Mouse (Mus musculus) T-helper 1 cell (primary cell): ENCODE measurements around the gene Tk1.

Experiments used
- in situ Hi-C: fragments of 300-600 bp; cut with MboI, MseI; formaldehyde crosslinking; loops from one replicate; pipeline ENCODE4 v1.15.1; 2025; ENCODE audit warnings: high pct_unique_total_duplicates

The Tk1 gene

DNA sequence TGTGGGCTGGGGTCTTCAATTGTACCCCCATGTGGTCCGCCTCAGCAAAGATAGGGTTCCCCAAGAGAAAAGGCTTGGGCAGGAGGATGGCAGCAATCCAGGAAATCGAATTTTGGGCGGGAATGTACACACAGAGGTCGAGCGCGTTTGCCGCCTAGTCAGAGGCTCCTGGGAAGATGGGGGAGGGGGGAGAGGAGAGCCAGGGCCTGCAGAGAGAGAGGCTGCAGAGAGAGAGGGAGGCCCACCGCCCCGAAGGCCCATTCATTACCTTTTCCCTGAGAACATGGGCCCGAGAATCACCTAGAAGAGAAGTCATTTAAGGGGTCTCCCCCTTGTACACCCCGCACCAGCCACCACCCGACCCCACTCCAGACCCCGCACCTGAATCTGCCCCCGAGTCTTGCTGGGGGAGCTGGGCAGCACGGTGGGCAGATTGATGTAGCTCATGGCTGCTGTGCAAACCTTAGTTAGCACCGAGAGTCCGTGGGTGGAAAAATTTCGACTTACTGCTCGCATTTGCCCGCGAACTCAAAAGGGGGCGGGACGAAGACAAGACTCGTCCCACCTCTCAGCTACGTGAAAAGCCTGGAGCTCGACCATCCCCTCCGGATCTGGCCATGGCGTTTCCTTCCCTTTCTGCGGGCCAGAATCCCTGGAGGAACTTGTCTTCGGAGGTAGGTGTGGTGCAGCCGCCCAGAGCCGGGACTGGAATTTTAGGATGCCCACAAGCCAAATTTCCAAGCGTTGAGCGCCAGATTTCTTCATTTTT is at the start of gene Tk1, which contains the start of gene Afmid:
Gene Tk1, minus strand, starts transcription at position 760 of the 769 bp plus-strand sequence.
Gene Afmid, plus strand, starts transcription at position 592 of the 769 bp plus-strand sequence.
- in situ Hi-C loops = no loop called here

DNA sequence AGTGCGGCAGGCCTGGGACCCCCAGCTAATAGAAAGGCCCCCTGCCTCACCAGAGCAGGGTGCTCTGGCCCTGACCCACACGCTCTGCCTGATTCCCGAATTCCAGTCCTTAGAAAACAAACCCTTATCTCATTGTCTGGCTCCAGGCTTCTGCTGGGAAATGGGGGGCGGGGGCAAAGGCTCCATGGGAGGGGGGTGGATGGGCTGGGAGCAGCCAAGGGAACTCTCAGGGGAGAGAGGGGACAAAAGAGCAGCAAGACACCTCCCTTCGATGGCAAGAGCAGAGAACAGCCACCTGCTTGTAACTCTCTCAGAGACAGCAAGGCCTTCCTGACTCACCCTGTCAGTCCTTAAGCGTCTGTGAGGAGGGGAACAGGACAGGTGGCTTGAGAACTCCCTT is 49.8 kb upstream of the Tk1 start:
- in situ Hi-C loops = no loop called here

DNA sequence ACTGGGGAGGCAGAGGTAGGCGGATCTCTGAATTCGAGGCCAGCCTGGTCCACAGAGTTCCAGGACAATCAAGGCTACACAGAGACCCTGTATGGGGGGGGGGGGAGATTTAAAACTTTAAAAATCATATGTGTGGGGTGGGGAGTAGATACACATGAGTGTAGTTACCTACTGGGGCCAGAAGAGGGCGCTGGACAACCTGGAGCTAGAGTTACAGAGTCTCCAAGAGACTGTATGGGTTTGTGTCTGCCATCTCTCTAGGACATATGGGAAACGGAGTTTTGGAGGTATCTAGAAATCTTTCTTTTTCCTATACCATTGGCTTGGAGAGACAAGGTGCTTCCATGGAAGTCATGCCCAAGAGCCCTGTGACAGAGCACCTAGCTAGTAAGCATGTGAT is 48.5 kb upstream of the Tk1 start:
- in situ Hi-C loops = loop anchor here (5.0 kb wide), 2 partner anchors 93 to 208 kb away; no protein-coding TSS in a partner anchor

DNA sequence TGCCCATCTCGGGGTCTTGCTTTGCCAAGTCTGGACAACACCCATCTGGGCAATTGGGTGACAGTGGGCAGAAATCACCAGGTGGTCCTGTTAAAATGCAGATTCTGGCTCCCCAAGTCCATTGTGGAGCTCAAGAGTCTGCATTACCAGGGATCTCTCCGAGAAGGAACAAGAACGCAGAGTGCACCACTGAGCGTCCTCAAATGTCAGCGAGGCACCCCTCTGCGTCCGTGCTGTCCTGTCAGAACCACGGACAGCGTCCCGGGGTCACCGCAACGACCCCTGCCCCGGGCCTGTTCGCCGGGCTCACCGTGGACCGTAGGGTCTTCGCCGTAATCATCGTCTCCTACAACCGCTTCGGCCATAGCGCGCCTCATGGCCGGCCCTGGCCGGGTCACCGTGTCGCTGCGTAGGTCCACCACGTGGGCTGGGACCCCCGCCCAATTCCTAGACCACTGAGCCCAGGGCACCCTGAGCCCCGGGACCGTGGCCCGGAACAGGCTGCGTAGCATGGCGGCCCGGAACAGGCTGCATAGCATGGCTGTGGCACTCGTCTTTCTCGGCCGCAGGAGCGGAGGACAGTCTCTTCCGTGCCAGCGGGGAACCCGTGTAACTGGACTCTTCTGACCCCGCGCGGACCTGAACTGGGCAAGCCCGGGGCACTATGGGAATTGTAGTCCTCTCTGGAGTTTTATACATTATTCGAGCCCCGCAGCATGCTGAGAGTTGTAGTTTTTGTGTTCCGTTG is 47.1 kb upstream of the Tk1 start, which contains the start of gene Tha1:
Gene Tha1, minus strand, starts transcription at position 621 of the 748 bp plus-strand sequence.
- in situ Hi-C loops = loop anchor here (5.0 kb wide), 2 partner anchors 94 to 209 kb away; no protein-coding TSS in a partner anchor

DNA sequence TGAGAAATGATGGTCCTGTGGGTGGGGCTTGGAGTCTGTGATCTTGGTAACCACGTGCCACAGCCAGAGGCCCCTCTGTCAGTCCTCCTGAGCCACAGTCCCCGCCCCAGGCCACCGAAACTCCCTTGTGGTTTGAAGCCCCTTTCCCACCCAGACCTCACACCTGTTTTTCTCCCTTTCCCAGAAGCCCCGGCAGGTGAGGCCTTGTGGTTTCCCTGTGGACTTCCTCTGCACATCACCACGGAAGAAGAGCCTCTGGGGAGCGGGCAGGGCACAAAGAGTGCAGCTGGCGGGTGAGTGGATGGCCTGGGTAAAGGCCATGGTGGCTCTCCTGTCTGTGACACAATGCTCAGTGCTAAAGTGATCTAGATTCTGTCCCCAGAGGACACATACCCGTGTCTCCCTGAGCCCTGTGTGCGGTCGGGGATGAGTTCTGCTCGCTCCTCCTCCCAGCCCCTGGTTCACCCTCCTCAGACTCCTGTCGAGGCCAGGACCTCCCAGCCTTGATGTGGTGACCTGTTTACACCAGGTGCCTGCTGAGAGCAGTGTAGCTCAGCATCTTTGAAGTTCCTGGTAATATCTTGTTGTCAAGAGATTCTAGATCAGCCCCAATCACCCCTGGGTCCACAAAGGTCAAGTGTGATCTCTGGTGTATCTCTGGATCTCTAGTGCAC is 46.2 kb upstream of the Tk1 start:
- in situ Hi-C loops = loop anchor here (5.0 kb wide), 2 partner anchors 95 to 210 kb away; no protein-coding TSS in a partner anchor

DNA sequence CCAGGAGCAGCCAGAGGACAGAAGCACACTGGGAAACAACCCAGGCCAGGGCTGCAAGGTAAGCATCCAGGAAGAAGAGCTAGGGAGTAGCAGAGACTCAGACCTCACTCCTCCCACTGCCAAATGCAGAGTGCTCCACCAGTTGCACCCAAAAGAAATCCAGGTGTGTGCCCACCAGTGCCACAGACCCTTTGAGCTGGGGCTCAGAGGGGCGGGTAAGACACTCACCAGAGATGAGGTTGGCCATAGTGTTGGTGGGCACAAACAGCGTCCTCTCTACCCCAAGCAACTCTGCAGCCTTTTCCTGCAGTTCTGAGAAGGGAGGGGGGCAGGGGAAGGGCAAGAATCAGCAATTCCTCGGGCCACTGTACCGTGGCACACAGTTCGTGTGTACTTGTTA is 45.5 kb upstream of the Tk1 start:
- in situ Hi-C loops = loop anchor here (5.0 kb wide), 2 partner anchors 96 to 211 kb away; no protein-coding TSS in a partner anchor

DNA sequence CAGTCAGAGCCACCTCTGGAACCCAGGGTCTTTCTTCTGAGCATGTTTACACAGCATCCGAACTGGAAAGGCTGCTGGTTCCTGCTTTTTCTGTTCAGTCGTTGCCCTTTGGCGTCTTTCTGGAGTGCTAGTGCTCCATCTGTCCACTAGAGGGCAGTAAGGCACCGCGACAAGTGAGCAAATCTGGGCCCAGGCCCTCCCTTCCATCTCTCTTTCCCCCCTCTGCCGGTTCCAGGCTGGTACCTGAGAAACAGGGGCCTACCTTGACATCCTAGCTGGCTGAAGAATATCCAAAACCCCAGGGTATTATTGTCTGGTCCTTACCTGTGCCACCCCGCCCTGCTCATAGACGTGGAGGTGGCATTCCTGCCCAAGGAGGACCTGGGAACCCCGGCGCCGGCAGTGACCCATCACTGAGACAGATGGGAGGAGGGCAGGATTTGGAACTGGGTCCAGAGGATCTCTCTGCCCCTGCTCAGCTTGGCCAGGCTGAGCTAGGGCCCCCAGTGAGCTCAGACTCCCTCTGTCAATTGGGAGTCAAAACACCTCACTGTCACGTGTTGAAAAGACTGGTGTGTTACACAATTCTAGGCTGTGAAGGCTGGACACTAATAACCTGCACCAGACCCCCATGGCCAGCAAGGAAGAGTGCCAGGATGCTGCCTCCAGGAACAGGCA is 44.9 kb upstream of the Tk1 start:
- in situ Hi-C loops = loop anchor here (5.0 kb wide), 2 partner anchors 96 to 211 kb away; no protein-coding TSS in a partner anchor

DNA sequence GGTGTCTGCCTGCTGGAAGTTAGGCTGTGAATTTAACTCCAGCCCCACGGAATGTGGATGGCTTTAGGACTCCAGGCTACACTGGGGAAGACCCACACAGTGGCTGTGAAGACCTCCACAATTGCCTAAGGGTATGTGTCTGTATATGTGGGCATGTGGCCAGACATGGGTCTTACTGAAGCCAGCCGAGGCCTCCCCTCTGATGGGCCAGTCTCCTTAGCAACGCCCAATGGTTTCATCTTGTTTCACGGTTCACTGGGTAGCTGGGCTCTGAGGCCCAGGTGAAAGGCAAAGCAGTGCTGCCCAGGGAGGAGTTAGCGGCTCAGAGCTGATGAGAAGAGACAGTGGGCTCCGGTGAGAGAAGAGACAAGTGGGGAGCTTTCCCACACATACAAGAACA is 40.1 kb upstream of the Tk1 start:
- in situ Hi-C loops = loop anchor here (5.0 kb wide), 2 partner anchors 51 to 156 kb away; no protein-coding TSS in a partner anchor

DNA sequence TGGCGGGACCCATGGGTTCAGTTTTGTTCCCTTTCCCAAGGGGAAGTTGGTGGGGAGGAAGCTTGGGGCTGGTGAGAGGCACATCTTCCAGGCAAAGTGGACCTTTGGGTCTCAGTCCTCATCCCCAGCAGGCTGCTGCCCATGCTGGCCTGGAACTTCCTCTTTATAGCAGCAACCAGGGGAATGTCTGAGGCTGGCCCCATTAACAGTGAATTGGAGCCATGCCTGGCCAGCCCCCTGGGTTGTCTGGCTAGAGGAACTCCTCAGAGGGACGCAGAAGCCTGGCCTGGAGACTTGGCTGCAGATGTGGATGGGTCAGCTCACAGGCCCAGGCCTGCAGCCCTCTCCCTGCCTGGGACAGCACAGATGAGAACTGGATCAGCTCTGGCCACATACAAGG is 38.9 kb upstream of the Tk1 start:
- in situ Hi-C loops = loop anchor here (5.0 kb wide), 2 partner anchors 52 to 157 kb away; no protein-coding TSS in a partner anchor

DNA sequence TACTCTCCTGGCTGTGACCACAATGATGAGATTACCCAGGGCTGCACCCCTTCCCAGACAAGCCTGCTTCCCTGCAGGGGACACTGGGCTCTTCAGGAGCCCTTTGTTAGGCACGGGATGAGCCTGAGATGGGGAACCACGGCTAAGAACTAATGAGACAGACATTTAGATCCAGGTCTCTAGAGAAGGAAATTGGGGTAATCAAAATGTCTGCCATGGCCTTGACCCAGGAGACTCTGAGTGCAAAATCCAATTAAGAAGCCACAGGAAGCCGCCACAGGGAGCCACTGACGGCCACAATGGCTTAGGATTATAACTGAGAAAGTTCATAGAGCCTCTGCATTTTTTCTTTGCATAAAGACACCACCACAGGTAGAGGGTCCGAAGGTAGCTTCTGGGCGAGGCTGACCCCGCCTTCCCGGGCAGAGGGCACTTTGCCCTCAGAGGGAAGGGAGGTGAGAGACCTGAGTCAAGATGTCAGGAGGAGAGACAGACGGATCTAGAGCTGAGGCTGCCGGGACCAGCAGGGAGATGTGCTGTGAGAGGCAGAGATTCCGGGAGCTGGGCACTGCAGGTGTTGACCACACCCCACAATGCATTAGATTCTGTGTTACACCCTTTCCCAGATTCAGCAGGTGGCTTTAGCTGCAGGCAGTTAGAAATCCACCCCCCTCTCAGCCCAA is 37.4 kb upstream of the Tk1 start:
- in situ Hi-C loops = no loop called here

DNA sequence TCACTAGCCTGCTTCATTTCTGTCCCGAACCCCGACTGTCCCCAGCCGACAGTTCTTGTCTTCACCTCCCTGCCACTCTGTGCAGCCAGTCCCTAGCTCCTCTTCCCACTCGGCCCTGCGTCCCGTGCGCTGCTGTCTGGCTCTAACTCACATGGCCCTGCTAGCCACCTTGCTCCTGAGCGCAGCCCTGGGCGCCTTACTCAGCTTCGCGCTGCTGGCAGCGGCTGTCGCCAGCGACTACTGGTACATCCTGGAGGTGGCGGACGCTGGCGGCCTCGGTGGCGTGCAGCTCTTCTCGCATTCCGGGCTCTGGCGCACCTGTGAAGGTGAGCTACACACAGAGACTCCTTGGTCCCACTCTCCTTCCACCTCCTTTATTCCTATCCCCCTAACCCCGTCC is 34.7 kb upstream of the Tk1 start, which contains the start of gene Tmem235:
Gene Tmem235, plus strand, starts transcription at position 152 of the 400 bp plus-strand sequence.
- in situ Hi-C loops = no loop called here

DNA sequence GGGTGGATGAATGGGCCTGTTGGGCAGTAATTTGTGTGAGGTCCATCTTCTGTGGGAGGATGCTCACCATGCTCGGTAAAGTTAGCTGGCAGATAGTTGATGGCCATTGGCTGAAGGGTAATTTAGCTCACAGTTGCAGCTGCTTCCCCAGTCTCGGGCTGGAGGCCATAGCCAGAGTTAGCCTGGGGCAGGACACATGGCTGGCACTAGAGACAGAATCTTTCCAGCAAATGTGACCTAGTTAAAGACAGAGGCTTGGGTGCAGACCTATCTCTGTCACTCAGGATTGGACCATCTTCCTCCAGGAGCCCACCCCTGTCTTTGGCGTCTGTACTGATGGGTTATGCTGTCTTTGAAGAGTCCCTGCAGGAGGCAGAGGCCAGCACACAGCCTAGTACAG is 32.5 kb upstream of the Tk1 start:
- in situ Hi-C loops = no loop called here

DNA sequence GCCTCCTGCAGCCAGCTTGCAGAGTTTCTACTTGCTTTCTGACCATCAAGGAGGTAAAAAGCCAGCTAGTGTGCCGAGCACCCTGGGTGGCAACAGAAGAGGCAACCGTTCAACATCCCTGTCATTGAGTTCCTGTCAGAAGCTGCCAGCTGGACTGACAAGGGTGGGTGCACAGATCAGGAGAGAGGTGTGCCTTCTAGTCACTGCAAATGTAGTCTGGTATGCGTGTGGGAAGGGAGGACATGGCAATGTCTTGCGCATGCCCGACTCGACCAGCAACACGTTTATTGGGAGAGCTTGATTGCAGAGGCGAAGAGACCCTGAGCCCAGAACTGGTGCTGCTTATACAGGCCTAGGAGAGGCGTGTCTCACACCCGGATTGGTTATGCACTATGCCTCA is 31.6 kb upstream of the Tk1 start:
- in situ Hi-C loops = no loop called here

DNA sequence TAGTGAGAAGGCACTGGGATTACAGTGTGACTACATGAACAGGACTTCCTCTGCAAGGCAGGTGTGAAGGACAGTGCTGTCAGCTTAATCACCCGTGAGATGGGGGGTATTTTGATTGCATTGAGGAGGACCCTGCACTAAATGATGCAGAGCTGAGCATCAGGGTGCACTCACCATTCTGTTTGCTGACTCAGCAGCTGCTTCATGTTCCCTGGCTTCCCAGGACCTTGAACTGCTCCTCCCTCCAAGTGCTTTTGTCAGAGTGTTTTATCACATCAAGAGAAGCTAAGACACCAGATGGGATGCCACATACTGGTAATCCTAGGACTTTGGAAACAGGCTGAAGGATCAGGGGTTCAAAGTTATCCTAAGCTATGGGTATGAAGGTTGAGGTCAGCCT is 30.1 kb upstream of the Tk1 start:
- in situ Hi-C loops = no loop called here

DNA sequence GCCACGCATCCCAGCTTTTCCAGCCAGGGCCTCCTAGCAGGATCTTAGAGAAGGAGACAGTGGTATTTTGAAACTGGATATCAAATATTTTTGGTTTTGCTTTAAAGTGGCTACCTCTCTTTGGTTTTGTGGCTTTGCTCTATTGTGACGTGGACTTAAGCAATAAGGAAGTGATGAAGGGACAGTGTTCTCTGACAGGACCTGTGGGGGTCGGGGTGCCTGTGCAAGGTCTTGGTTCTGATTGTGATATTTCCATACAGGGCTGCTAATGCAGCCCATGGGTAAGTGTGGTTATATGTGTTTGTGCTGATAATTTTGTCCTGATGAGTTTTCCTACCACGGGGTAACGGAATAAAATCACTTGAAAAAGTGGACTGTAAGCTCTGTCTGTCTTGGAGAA is 29.5 kb upstream of the Tk1 start:
- in situ Hi-C loops = no loop called here

DNA sequence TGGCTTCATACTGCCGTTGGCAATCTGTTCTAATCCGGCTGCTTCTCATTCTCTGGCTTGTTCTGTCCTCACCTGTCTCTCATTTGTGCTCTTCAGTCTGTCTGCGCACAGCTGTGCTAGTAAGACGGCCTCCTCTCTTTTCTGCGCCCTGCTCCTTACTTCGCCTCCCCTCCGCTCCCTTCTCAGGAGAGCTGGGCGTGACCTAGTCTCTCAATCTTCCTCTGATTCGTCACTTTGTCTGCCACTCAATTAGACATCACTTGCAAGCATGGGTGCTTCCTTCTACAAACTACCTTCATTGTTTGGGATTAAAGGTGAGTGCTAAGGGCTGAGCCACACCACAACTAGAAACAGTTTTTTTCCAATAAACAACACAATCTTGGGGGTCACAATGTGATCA is 28.3 kb upstream of the Tk1 start:
- in situ Hi-C loops = no loop called here

DNA sequence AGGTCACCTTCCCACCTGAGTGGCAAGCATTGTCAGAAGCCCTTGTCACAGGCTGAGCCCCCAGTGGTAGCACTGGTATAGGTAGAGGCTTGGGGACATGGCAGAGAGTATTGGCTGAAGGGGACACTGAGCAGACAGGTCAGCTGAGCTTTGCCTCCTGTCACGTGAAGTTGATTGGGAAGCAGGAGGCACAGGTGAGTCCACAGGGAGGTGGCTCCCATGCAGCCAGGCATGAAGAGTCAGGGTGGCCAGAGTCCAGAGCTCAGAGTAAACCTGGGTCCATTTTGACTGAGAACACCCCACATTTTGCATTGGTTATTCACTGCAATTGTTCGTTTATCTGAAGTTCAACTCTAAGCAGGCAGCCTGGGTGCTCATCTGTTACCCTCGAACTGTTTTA is 27.0 kb upstream of the Tk1 start:
- in situ Hi-C loops = no loop called here

DNA sequence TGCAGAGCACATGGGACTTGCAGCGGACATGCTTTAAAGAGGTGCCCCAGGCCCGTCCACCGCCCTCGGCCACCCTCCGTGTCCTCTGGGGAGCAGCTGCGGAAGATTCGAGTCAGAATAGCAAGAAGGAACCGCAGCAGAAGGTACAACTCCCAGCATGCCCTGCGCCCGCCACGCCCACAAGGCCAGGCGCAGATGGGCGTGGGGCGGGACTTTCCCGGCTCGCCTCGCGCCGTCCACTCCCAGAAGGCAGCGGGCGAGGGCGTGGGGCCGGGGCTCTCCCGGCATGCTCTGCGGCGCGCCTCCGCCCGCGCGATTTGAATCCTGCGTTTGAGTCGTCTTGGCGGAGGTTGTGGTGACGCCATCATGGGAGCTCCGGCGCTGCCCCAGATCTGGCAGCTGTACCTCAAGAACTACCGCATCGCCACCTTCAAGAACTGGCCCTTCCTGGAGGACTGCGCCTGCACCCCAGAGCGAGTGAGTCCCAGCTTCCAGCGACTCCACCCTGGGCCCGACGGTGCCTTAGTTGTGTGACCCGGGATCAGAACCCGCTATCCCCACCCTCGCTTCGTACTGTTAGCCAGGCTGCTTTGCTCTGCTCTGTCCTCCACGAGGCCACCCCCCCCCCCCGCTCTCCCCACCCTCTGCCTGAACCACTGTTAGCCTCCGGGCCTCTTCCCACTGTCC is 23.2 kb upstream of the Tk1 start, which contains the start of gene Birc5:
Gene Birc5, plus strand, starts transcription at position 267 of the 687 bp plus-strand sequence.
- in situ Hi-C loops = no loop called here

DNA sequence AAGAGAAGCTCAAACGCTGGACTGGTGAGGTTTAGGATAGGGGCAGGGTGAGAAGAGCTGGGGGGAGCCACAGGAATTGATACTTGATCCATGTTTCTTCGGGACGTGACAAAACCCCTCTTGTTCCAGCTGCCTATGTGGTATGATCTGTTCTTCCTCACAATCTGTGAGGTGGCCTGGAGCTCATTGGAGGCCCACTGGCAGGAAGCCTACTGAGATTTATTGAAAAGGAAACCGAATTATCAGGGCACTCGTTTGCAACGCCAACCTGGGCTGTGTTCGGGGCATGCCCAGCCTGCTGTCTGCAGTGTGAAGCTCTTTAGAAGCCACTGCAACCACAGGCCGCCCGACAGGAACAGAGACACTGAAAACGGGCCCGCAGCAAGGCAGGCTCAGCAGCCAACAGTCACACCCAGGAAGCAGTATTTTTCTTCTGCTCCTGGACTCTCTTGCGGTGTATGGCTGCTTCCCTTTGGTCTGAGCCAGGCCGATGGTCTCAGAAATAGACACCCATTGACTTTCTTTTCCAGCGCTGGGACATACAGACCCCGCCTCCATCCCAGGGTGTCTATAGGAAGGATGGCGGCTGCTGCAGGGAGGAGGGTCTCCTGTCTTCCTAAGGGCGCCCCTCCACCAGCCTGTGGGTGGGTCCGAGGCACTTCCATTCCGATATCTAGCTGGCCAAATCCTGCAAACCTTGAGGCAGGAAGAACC is 22.5 kb upstream of the Tk1 start:
- in situ Hi-C loops = no loop called here
